Mouse (Mus musculus): ENCODE measurements around the gene Sap30bp.

Gene Sap30bp

DNA sequence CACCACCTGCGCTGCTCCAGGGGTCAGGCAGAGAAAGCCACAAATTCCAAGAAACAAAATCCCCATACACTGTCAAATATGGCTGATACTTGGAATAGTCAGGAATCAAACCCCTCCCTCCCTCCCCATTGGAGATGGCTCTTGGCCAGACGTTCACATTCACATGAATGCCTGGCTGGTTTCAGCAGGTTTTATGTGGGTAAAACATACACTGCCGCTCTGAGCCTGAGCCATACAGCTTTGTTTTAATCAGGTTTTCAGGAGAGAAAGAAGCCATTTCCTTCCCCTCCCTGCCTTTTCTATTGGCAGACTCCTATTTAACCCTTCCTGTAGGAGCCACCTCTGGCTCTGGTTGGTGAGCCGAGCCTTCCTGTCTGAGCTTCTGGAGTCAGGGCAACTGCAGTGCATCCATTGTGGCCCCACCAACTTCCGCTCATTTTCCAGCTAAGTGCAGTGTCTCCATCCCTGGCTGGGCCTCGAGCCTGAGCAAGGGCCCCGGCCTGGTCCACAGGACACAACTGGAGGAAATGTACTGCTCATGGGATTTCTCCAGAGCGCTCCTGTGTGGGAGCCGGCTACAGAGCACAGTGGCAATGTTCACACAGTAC lies 13.2 kb downstream of the Sap30bp start:
- in situ Hi-C loops (cut with MboI; ENCODE audit: low pct_unique_long_range_greater_than_20kb in 1 of 2, low sequenced_read_pairs in 2 of 2, unreplicated experiment in 1 of 2) = no loop called here

DNA sequence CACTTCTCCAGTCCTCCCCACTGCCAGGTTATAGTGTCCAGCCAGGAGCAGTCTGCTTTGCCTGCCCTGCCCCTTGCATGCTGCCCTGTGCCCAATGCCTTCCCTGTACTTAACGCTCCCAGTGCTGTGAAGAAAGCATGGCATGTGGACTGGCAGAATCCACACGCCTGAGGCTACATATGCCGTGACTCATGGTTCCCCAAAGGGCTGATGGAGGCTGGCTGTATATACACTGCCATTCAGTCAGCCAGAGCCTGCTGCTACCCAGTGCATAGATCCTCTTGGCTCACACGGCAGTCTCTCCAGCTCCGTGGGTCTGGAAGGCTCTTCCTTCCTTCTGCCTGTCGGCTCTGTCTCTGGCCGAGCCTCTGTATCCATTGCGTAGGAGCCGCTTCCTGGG lies 15.2 kb downstream of the Sap30bp start:
- in situ Hi-C loops (cut with MboI; ENCODE audit: low pct_unique_long_range_greater_than_20kb in 1 of 2, low sequenced_read_pairs in 2 of 2, unreplicated experiment in 1 of 2) = no loop called here

DNA sequence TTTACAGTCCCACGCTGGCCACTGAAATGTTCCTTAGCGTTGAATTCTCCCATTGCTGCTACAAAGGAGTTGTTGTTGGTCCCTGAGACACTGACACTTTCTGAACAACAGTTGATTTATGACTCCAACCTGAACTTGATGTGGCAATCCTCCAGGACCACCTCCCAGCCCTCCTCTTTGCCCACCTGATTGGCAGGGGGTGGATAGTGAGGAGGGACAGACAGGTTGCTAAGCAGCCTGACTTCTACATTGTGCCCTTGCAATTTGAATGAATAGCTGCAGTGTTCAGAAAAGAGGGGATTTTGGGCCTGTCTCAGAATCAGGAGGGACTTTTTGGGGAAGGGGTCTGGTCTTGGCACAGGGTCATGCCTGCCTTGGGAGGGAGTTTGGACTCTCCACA lies 17.6 kb downstream of the Sap30bp start:
- in situ Hi-C loops (cut with MboI; ENCODE audit: low pct_unique_long_range_greater_than_20kb in 1 of 2, low sequenced_read_pairs in 2 of 2, unreplicated experiment in 1 of 2) = no loop called here

DNA sequence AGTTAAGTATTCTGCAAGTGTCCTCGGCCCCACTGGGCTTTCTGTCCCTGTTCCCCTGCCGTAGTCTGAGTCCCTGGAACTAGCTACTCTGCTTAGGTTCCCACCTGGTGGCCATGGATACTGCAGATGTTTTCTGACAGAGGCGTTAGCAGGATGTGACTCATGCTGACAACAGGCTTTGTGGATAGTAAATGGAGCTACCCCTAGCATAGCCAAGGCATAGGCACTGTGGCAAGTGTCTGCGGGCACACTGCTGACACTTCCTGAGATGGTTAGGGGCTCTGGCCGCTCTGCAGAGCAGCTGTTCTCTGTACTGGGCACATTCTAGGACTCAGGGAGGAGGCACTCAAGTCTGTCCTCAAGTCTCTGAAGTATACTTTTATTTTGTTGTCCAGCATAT lies 21.6 kb downstream of the Sap30bp start:
- in situ Hi-C loops (cut with MboI; ENCODE audit: low pct_unique_long_range_greater_than_20kb in 1 of 2, low sequenced_read_pairs in 2 of 2, unreplicated experiment in 1 of 2) = no loop called here

DNA sequence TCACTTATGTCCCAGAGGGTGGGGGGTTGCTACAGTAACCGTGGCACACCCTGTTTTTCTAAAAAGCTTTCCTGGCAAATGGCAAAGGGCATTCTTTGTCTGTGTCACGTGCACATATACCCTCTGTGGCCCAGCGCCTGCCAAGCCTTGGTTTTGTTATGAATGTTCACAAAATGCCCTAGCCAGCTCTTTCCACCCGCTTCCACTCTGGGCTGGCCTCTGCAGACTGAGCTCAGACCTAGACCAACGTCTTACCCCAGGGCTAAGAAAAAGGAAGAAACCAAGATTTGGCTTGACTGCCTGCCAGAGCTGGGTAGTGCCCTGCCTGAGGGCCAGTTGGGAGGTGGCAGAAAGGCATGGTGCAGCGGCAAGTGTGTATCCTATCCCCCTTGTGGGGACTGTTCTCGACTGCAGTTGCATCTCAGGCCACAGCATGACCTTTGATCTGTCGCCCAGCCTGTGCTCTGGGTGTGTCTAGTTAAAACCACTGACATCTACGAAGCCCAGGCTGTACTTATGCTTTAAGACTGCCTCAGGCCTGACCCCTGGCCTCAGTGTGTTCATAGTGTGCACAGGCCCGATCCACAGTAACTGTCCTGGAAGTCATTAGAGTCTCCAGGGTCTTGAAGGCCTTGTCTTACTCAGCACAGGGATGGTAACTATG lies 22.2 kb downstream of the Sap30bp start:
- in situ Hi-C loops (cut with MboI; ENCODE audit: low pct_unique_long_range_greater_than_20kb in 1 of 2, low sequenced_read_pairs in 2 of 2, unreplicated experiment in 1 of 2) = no loop called here

DNA sequence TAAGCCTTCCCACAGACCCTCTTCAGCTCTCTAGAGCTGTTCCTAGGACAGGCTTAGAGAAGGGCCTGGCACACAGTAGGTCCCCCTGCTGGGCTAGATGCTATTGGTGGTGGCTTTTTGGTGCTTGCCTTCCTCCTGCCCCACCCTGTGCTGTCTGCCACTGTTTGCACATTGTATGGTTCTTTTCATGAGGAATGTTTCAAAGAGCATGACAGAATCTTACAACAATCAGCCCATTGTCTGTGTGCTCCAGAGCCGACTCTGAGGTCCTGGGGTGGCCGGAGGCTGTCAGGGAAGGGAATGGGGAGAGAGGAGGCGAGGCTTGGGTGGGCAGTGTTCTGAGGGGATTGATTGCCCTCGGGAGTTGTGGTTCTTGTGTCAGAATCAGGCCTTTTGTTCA lies 23.4 kb downstream of the Sap30bp start:
- in situ Hi-C loops (cut with MboI; ENCODE audit: low pct_unique_long_range_greater_than_20kb in 1 of 2, low sequenced_read_pairs in 2 of 2, unreplicated experiment in 1 of 2) = no loop called here

DNA sequence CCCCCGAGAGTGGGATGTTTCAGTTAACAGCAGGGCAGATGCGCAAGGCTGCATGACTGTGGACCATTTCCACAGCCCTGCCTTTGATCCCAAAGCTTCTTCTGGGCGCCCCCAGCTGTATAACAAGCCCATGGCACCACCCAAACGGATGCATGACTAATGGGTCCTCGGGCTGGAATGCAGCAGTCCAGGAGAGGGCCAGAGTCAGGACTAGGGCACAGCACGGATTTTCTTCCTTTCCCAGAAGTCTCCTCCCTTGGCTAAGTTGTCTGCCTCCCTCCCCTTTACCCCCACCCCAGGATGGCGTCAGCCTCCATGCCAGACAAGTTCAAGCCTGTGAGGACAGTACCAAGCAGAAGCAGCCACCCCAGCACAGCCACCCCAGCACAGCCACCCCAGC lies 24.9 kb downstream of the Sap30bp start:
- in situ Hi-C loops (cut with MboI; ENCODE audit: low pct_unique_long_range_greater_than_20kb in 1 of 2, low sequenced_read_pairs in 2 of 2, unreplicated experiment in 1 of 2) = no loop called here

DNA sequence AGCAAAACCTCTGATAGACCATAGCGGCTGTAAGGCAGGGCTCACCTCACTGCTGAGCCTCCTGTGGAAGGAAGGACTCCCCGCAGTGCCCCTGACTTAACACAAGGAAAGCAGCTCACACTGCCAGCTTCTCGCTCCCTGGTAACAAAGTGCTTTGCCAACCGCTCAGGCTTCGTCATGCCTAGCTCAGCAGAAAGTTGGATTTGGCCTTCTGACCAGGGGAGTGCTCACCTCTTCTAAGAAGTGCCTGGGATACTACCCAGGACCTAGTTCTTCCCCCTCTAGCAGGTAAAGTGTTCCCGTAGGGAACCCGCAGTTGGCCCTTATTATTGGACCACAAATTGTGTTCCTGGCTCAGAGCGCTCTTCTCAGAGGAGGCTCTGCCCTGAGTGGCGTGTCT lies 25.9 kb downstream of the Sap30bp start:
- in situ Hi-C loops (cut with MboI; ENCODE audit: low pct_unique_long_range_greater_than_20kb in 1 of 2, low sequenced_read_pairs in 2 of 2, unreplicated experiment in 1 of 2) = no loop called here

DNA sequence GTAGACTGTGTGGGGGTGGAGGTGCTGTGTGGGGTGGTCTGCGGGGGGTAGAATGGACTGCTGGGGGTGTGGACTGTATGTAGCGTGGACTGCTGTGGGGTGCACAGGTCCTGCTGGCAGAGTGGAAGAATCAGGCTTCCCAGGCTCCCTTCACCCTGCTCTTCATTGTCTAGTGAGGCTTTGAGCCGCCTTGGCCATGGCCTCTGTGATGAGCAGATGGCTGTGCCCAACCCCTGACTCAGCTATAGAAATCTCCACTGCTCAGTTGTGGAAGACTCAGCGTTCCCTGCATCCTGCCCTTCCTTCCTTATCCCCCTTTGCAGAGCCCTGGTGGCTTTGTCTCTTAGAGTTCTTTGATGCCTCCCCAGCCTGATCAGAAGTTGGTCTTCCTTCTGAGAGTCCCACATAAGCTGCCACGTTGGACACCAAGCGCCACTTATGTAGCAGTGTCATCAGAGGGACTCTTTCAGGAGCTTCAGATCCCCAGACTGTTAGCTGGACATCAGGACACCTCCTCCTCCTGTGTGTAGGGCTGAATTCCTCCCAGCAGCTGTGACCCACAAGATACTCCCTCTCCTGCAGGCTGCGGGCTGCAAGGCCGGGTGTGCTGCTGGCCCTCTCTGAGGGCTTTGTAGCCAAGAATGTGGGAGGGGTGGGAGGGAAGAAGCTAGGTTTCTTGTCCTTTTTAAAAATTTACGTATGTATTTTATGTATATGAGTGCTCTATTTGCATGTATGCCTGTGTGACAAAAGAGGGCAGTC lies 29.8 kb downstream of the Sap30bp start:
- in situ Hi-C loops (cut with MboI; ENCODE audit: low pct_unique_long_range_greater_than_20kb in 1 of 2, low sequenced_read_pairs in 2 of 2, unreplicated experiment in 1 of 2) = no loop called here

DNA sequence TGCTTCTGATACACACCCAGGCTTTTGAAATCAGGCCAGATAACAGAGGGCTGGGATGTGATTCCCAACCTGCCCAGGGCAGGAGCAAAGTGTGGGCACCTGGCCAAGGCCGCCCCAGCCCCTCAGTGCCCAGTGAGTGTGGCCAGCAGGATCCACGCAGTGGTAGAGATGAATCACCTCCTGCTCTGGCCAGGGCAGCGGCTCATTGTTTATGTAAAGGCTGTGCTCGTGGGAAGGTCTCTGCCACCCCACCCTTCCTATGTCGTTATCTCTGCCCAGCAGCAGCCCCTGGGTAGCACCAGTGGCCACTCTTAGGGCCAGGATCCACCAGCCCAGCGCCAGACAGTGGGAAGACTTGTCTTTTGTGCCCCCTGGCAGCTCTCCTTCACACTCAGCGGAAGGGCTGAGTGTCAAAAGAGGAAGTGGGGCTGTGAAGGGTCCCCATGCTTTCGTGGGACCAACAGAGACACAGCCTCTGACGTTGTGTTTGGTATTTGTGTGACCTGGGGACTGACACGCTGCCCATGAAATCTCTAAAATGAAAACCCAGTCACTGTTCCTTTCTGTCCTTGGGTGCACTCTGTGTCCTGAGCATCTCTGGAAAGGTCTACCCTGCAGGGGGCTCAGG lies 32.0 kb downstream of the Sap30bp start:
- in situ Hi-C loops (cut with MboI; ENCODE audit: low pct_unique_long_range_greater_than_20kb in 1 of 2, low sequenced_read_pairs in 2 of 2, unreplicated experiment in 1 of 2) = no loop called here

DNA sequence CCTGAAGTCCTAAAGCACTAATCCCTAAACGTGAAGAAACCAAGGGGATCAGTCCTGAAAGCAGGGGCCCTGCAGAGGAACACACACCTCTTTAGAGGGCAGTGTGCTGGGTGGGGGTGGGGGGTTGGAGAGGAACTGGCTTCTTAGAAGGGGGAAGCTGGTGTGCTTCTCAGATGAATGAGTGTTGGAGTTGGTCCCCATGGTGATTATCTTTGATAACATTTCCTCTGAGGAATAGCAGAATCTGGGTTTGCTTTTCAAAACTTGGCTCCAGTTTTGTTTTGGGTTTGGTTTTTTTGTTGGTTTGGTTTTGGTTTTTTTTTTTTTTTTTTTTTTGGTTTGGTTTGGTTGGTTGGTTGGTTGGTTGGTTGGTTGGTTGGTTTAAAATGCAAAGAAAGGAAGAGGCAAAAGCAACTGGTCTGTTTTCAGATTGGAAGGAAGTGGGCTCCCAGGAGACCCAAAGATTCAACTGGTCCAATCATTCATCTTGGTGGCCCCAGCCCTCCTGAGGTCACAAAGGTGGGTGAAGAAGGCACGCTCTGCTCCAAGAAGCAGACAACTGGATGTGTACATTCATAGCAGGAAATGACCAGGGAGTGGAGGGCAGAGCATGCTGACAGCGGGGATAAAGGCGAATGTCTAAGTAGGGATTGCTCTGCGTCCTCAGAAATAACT lies 35.8 kb downstream of the Sap30bp start:
- in situ Hi-C loops (cut with MboI; ENCODE audit: low pct_unique_long_range_greater_than_20kb in 1 of 2, low sequenced_read_pairs in 2 of 2, unreplicated experiment in 1 of 2) = no loop called here

DNA sequence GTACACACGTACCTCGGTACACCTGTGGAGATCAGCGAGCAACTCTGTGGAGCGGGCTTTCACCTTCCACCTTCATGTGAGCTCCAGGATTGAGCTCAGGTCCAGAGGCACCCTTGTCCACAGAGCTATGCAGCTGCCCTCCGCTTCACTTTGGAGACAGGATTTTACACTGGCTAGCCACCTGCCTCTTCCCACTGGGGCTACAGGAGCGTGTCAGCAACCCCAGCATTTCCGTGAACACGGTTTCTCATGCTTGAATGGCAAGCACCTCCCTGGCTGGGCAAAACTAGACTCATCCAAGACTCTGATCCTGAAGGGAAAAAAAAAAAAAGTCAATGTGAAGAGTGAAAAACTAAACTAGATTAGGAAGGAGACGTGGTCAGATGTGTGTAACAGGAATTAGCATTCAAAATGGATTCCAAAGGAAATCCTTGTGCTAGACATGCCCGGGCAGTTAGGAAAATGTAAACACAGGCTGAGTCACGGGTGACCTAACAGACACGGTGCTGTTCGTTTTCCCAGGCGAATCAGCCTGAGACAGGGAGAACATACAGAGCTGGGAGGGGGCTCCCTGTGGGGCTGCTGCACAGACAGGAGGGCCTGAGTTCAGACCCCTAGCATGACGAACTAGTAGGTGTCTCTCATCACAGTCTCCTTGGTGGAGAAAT lies 37.1 kb downstream of the Sap30bp start:
- in situ Hi-C loops (cut with MboI; ENCODE audit: low pct_unique_long_range_greater_than_20kb in 1 of 2, low sequenced_read_pairs in 2 of 2, unreplicated experiment in 1 of 2) = no loop called here

DNA sequence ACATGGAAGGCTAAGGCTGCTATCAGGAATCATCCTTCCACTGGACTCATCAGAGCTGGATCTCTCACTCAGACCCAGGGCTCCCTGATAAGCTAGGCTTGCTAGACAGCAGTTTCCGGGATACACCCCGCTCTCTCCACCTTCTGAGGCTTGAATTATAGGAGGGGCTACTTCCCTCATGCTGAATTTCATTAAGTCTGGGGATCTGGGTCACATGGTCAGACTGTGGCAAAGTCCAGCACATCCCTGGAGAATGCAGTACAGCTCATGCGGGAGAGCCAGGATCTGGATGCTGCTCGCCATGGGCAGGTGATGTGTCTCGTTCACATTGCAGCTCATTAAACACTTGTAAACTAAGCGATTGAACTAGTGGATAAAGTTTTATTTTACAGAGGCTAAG lies 37.9 kb downstream of the Sap30bp start:
- in situ Hi-C loops (cut with MboI; ENCODE audit: low pct_unique_long_range_greater_than_20kb in 1 of 2, low sequenced_read_pairs in 2 of 2, unreplicated experiment in 1 of 2) = no loop called here

DNA sequence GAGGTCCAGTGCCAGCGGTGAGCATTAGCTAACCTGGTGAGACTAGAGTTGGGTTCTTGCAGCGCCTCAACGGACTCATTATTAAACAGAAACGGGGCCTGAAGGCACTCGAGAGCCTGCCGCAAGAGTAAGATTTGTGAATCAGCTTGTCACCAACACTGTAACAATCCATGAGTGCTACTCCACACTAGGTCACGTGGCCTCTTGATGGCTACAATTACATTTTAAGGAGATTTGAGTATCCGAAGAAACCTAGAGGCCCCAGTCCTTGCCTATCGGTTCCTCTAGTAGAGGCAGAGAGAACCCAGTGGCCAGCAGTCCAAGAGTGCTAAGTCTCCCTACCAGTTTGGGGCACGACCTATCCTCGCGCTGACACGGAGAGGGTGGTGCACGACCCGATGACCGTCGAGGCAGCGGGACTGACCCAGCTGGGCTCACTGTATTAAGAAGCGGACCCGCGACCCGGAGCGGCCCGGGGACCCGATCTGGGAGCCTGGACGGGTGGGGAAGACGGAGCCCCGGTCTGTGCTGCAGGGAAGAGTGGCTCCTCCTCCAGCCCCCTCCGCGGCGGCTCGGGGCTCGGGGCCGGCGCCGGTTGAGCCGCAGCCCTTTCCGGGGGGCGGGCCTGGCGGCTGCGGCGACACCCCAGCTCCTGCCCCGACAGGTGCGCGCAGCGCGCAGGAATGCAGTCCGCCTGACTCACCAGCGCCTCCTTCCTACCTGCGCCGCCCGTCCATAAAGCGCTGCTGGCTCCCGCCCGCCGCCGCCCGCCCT lies 41.4 kb downstream of the Sap30bp start, which contains the start of gene Itgb4:
TSS of gene Itgb4 (plus strand) at position 401 of the 774 bp plus-strand sequence.
- in situ Hi-C loops (cut with MboI; ENCODE audit: low pct_unique_long_range_greater_than_20kb in 1 of 2, low sequenced_read_pairs in 2 of 2, unreplicated experiment in 1 of 2) = no loop called here

DNA sequence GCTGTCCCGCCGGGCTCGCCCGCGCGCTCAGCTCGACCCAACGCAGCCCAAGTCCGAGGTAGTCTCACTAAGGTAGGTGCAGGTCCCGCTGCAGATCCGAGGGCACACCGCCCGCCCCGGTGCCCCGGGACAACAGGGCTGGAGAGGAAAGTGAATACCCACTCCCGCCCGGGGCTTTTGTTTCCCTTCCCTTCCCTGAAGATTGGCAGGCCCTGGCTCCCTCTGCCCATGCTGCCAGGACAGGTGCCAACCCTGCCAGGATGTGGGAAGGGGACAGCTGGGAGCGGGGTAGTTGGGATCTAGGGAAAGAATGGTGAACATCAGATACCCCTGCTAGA lies 42.0 kb downstream of the Sap30bp start:
- in situ Hi-C loops (cut with MboI; ENCODE audit: low pct_unique_long_range_greater_than_20kb in 1 of 2, low sequenced_read_pairs in 2 of 2, unreplicated experiment in 1 of 2) = no loop called here

DNA sequence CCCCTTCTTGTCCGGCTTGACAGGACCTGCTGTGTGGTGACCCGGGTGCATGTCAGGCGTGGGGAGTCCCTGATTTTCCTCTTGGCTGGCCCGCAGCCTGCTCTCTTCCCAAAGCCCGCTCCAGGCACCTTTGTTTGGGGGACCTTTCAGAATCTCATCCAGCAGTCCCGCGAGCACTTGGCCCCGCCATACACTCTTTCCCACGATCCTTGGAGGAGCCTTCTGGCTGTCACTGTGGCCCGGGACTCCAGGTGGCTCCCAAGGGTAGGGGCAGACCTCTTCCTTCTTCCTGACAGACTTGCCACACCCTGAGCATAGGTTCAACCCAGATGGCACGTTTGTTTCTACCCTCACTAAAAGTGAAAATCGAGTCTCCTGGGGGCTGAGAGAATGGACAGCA lies 42.5 kb downstream of the Sap30bp start:
- in situ Hi-C loops (cut with MboI; ENCODE audit: low pct_unique_long_range_greater_than_20kb in 1 of 2, low sequenced_read_pairs in 2 of 2, unreplicated experiment in 1 of 2) = no loop called here

DNA sequence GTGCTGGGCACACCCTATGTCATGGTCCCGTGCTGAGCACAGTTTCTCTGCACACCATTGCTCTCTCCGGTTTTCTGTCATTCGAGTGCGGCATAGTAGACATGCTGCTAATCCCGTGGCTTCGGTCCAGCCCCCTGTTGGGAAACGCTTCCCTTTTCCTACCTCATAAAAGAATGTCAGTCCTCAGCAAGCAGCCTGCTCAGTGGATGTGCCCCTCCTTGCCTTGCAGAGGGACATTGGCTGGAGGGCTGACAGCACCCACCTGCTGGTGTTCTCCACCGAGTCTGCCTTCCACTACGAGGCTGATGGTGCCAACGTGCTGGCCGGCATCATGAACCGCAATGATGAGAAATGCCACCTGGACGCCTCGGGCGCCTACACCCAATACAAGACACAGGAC lies 49.4 kb downstream of the Sap30bp start:
- in situ Hi-C loops (cut with MboI; ENCODE audit: low pct_unique_long_range_greater_than_20kb in 1 of 2, low sequenced_read_pairs in 2 of 2, unreplicated experiment in 1 of 2) = no loop called here

DNA sequence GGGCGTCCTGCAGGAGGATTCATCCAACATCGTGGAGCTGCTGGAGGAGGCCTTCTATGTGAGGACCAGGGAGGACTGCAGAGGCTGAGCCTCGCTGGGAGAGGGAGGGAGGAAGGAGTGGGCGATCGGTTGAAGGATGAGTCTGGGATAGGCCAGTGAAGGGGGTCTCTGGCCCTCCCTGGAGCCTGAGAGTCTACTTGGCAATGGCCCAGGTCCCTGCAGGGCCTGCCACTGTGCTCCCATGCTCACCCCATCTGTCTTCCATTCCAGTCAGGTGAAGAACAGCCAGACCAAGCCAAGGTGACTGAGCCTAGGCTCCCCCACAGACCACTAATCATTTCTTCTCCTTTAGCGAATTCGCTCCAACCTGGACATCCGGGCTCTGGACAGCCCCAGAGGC lies 50.2 kb downstream of the Sap30bp start:
- in situ Hi-C loops (cut with MboI; ENCODE audit: low pct_unique_long_range_greater_than_20kb in 1 of 2, low sequenced_read_pairs in 2 of 2, unreplicated experiment in 1 of 2) = no loop called here

Measured in mouse embryonic stem cell (cell line).